Mouse (Mus musculus): ENCODE data around the gene Acrbp.
"Not testable (repeated sequence)": the region's sequence is repeated elsewhere in the genome, so short reads cannot be mapped to it uniquely, and the experiment has no call there.

Gene Acrbp

GRCm38 (mm10) chr6:125049678-125050077 lies at the start of gene Acrbp:
TSS of gene Acrbp (plus strand) at chr6:125049689.
- no peak for DNase-seq (ENCODE audit: low spot score in 2 of 2)

- no peak for DNase-seq (ENCODE audit: low spot score in 2 of 2)
These were observed 45.8 kb upstream of the Acrbp start for GRCm38 (mm10) chr6:125003706-125004105.

- DNase-seq (ENCODE audit: low spot score in 2 of 2) = no peak
These were observed 44.4 kb upstream of the Acrbp start for GRCm38 (mm10) chr6:125005086-125005485.

DNA sequence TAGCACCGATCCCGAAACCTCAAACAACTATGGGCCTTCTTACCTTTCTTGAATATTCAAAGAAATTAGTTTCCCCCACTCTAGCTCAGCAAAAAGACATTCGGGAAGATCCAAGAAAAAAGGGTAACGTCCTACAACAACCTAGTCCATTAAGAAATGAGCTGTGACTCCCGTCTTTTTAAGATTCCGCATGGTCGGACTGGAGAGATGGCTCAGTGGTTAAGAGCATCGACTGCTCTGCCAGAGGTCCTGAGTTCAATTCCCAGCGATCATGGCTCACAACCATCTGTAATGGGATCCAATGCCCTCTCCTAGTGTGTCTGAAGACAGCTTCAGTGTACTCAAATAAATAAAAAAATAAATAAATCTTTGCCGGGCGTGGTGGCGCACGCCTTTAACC lies 41.4 kb upstream of the Acrbp start:
- no peak for DNase-seq (ENCODE audit: low spot score in 2 of 2)

- peak; percentile 83 to 93 for DNase-seq (ENCODE audit: low spot score in 2 of 2)
These were observed 40.8 kb upstream of the Acrbp start for GRCm38 (mm10) chr6:125008586-125009128.

DNA sequence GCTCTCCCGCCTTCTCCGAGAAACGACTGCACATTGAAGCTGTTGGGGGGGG lies 40.5 kb upstream of the Acrbp start, which contains the start of gene Zfp384:
TSS of gene Zfp384 (plus strand) at position 17 of the 52 bp plus-strand sequence.
- no peak for DNase-seq (ENCODE audit: low spot score in 2 of 2)

DNA sequence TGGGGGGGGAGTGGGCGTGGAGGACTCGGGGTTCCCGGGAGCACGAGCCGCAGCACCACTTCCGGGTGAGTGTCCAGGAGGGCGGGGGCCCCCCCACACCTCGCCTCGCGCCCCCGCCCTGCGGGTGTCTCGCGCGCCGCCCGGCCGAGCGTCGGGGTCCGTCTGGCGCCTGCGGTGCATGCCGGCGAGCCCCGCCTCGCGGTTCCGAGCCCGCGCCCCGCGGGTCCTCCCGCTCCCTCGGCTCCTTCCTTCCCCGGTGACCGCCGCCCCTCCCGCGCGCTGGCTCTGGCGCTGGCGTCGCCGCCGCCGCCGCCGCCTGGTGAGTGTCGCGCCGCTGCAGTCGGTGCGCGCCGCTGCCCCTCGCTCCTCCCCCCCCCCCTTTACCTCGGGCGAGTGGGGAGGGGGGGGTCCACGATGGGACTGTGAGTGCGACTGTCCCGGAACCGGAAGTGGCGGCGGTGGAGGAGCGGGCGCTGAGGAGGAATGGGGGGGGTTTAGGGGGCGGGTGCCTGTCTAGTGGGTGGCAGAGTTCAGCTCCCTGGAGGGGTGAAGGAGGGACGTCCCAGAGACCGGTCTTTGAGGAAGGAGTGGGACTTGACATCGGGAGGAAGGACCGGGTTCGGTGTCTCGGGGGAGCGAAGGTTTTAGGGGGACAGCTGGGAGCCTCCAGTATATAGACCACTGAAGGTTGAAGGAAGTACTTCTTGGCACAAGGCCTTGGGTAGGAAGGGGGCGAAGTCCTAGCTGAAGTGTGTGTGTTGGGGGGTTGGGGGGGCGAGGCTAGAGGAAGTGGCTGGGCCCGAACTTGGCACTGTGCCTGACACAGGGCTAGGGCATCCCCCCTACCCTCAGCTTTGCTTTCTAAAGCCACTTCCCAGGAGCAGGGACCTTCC lies 40.1 kb upstream of the Acrbp start:
- peak; percentile 48 to 60 for DNase-seq (ENCODE audit: low spot score in 2 of 2)

DNA sequence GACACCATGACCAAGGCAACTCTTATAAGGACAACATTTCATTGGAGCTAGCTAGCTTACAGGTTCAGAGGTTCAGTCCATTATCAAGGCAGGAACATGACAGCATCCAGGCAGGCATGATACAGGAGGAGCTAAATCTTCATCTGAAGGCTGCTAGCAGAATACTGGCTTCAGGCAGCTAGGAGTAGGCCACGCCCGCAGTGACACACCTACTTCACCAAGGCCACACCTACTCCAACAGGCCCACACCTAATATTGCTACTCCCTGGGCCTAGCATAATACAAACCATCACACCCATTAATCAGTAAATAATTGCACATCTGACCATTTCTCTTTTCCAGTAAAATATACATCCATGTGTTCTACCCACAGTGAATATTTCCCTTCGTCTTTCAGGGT lies 31.8 kb upstream of the Acrbp start:
- DNase-seq (ENCODE audit: low spot score in 2 of 2) = peak in 1 of 2 experiments; percentile 24

DNA sequence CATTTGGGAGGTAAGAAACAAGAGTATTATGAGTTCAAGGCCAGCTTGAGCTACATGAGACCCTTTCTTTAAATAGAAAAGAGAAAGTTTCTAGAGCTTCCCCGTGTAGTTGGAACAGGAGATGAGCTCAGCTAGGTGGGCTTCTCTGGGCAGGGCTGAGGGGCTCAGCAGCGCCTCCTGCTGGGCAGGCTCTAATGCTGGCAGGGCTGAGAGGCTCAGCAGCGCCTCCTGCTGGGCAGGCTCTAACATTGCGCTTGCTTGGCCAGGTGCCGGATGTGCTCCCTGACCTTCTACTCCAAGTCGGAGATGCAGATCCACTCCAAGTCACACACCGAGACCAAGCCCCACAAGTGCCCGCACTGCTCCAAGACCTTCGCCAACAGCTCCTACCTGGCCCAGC lies 19.0 kb upstream of the Acrbp start:
- DNase-seq (ENCODE audit: low spot score in 2 of 2) = peak; percentile 32 to 63

DNA sequence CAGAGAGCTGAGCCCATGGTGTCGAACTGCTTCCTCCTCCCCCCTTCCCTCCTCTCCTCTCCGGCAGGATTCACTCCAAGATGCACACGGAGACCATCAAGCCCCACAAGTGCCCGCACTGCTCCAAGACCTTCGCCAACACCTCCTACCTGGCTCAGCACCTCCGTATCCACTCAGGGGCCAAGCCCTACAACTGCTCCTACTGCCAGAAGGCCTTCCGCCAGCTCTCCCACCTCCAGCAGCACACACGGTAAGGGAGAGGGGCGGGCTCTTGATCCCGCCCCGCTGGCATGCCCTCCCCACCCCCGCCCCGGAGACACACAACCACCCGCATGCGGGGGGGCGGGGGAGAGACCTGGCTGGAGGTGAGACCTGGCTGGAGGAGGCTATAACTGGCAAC lies 17.9 kb upstream of the Acrbp start:
- no peak for DNase-seq (ENCODE audit: low spot score in 2 of 2)

- DNase-seq (ENCODE audit: low spot score in 2 of 2) = no peak
These were observed 10.8 kb upstream of the Acrbp start for GRCm38 (mm10) chr6:125038666-125039065.

- DNase-seq (ENCODE audit: low spot score in 2 of 2) = no peak
These were observed 10.4 kb upstream of the Acrbp start for GRCm38 (mm10) chr6:125039131-125039530.

- DNase-seq (ENCODE audit: low spot score in 2 of 2) = peak; percentile 66 to 81
These were observed 9.8 kb upstream of the Acrbp start, which contains the start of gene Ing4 for GRCm38 (mm10) chr6:125039533-125040153. TSS of gene Ing4 (plus strand) at chr6:125039760.

GRCm38 (mm10) chr6:125040221-125040620 lies 9.3 kb upstream of the Acrbp start:
- no peak for DNase-seq (ENCODE audit: low spot score in 2 of 2)

DNA sequence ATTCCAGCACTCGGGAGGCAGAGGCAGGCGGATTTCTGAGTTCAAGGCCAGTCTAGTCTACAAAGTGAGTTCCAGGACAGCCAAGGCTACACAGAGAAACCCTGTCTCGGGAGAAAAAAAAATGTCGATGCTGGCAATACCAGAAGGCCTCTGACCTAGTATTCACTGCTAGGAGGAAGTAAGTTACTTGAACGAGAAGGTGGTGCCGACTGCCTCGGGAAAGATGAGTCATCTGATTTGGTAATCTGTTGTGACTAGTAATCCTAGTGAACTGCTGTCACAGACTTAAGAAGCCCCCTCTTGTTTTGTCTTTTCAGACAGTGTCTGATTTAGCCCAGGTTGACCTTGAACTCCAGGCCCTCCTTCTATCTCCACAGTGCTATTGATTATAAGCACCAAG lies 8.4 kb upstream of the Acrbp start:
- no peak for DNase-seq (ENCODE audit: low spot score in 2 of 2)

DNA sequence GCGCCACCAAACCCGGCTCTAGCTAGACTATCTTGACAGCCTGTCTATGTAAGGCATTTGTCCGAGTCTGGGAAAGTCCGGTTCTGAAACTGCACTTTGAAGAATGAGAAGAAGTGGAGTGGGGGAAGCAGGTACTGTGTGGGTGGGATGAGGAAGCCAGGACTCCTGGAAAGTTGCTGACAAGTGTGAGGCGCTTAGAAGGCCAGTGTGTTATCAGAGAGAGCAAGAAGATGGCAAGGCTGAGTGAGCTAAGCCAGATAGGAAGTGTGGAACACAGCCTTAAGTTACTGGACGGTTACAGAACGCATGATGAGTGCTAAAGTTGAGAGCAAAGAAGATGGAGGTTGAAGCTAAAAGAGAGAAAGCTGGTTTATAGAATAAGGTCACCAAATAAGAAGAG lies 7.4 kb upstream of the Acrbp start:
- DNase-seq (ENCODE audit: low spot score in 2 of 2) = no peak

DNA sequence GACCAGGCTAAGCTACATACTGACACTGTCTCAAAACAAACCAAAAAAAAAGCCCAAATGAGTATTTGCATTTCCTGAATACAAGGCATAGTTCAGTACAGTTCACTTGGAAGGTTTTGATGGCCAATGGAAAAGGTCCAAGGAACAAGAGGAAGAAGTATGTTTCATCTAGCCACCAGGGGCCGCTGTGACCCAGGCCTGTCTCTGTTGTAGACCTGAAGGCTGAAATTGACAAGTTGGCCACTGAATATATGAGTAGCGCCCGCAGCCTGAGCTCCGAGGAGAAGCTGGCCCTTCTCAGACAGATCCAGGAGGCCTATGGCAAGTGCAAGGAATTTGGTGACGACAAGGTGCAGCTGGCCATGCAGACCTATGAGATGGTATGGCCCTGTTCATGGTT lies 2.8 kb upstream of the Acrbp start:
- peak; percentile 34 to 71 for DNase-seq (ENCODE audit: low spot score in 2 of 2)

DNA sequence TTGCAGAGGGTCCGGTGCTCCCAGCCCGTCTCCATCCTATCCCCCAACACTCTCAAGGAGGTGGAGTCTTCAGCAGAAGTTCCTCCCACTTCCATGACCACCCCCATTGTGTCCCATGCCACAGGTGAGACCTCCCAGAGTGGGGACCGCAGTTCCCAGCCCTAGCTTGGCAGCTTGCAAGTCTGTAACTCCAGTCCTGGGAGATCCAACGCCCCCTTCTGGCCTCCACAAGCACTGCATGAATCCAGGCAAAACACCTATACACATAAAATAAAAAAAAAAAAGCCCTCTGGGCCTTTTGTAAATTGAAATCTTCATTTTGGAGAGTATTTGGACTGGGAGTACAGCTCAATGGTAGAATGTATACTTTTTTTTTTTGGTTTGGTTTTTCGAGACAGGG lies 1.7 kb downstream of the Acrbp start:
- DNase-seq (ENCODE audit: low spot score in 2 of 2) = no peak

- DNase-seq (ENCODE audit: low spot score in 2 of 2) = no peak
These were observed 12.0 kb downstream of the Acrbp start for GRCm38 (mm10) chr6:125061493-125061892.

DNA sequence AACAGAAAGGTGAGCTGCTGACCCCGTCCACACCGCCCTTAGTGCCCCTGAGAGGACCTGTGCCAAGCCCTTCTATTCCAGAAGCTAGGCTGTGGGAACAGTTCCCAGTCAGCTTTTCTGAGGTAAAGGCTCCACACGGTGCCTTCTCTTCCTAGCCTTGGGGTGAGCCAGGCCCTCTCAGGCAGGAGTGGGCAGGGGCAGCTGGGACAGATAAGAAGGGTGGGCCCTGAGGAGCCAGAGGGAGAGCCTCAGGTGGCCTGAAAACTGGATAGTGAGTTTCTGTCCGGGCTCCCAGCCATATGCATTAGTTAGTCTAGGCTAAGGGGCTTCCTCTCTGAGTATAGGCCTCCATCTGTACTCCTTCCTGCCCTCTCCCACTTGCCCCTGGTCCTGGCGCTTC lies 13.0 kb downstream of the Acrbp start:
- DNase-seq (ENCODE audit: low spot score in 2 of 2) = no peak

- no peak for DNase-seq (ENCODE audit: low spot score in 2 of 2)
These were observed 14.4 kb downstream of the Acrbp start for GRCm38 (mm10) chr6:125063906-125064305.

GRCm38 (mm10) chr6:125065223-125065622 lies 15.7 kb downstream of the Acrbp start:
- not testable (repeated sequence) for DNase-seq (ENCODE audit: low spot score in 2 of 2)

DNA sequence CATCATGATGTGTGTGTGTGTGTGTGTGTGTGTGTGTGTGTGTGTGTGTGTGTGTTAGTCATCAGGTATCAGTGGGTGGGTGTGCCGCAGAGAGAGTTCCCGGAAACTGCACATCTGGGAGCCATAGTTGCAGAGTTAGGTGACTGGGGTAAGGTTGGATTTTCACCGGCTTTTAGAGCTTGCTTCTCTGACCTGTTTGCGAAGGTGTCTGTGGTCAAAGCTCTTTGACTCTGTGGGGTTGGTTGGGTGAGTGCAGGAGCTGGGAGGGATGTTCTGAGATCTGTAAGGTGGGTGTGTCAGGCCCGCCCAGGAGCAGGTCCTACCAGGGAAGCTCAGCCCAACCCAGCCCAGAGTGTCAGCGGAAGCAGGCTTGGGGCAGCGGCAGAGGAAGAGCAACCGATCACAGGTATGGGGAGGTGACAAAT lies 18.1 kb downstream of the Acrbp start, which contains the start of gene Lpar5:
TSS of gene Lpar5 (plus strand) at position 350 of the 425 bp plus-strand sequence.
- no peak for DNase-seq (ENCODE audit: low spot score in 2 of 2)

Measured in spleen, postnatal 14 days (tissue).